Mouse (Mus musculus) liver, embryonic 16.5 days (tissue): ENCODE data around the gene Fer. TPM values are rescaled to one million over a fixed set of nuclear protein-coding genes. Genes with fewer than 3 reads are reported as not detected.

Source experiments
- ATAC-seq: fragments of 200-750 bp; cut with Nextera tagmentation; 2 replicates; pipeline ENCODE4 v1.8.0; 2017; ENCODE audit warnings: low read depth, mild to moderate bottlenecking, moderate number of reproducible peaks, moderate library complexity
- H3K27ac ChIP-seq: fragments of 300-500 bp; sonication (generic); 2 replicates; pipeline ENCODE4 v1.5.1; 2014; ENCODE audit warnings: mild to moderate bottlenecking, low read length
- H3K27me3 ChIP-seq: fragments of 300-500 bp; sonication (generic); 2 replicates; pipeline ENCODE4 v1.6.1; 2014; ENCODE audit warnings: low read depth, low read length, mixed read lengths; ENCODE audit not compliant: control insufficient read depth, insufficient read depth
- H3K36me3 ChIP-seq: fragments of 300-500 bp; sonication (generic); 2 replicates; pipeline ENCODE4 v1.6.1; 2014; ENCODE audit warnings: mild to moderate bottlenecking; ENCODE audit not compliant: control insufficient read depth, insufficient read depth
- H3K4me1 ChIP-seq: fragments of 300-500 bp; sonication (generic); 2 replicates; pipeline ENCODE4 v1.6.1; 2014; ENCODE audit warnings: low read depth, low read length, mixed read lengths; ENCODE audit not compliant: control insufficient read depth
- H3K4me2 ChIP-seq: fragments of 300-500 bp; sonication (generic); 2 replicates; pipeline ENCODE4 v1.6.1; 2014; ENCODE audit warnings: low read depth, low read length, mixed read lengths
- H3K4me3 ChIP-seq: fragments of 300-500 bp; sonication (generic); 2 replicates; pipeline ENCODE4 v1.5.1; 2014; ENCODE audit warnings: low read depth, mild to moderate bottlenecking, low read length
- H3K9ac ChIP-seq: fragments of 300-500 bp; sonication (generic); 2 replicates; pipeline ENCODE4 v1.6.1; 2014; ENCODE audit warnings: low read depth, low read length
- H3K9me3 ChIP-seq: fragments of 300-500 bp; sonication (generic); replicated peaks from 2 replicates; pipeline ENCODE4 v1.6.1; 2016; ENCODE audit warnings: low read length; ENCODE audit not compliant: control insufficient read depth
- WGBS: fragments of 180-500 bp; shearing (Covaris S2); extraction: QIAGEN DNeasy Blood & Tissue Kit; methylation state at CpG from one replicate; pipeline ENCODE4 v1.1.7; 2014; ENCODE audit not compliant: insufficient replicate concordance; 5-methylcytosine and 5-hydroxymethylcytosine counted together
- polyA plus RNA-seq: library from polyadenylated mRNA; unstranded; fragments of >200 nt; fragmentation: Nextera tagmentation; extraction: Ambion mirVana; gene quantifications from 2 replicates; pipeline ENCODE4 v1.2.1, GENCODE M21; 2015

Fer gene
- polyA plus RNA-seq, 1 experiment from 2014 or later = 7.6 TPM

- Histone ChIP-seq H3K4me3 (no peak overlapping the region), H3K4me1 (no peaks in the 10 kb centered on the region), H3K27ac (no peak overlapping the region), H3K9ac (no peak overlapping the region), H3K4me2 (no peak overlapping the region), H3K36me3 (no peaks in the 10 kb centered on the region), H3K9me3 (no peaks in the 10 kb centered on the region), H3K27me3 (no peaks in the 10 kb centered on the region; the same call in 1 of the 2 replicates)
- WGBS = 27% methylated on average over 7 of the region's 7 CpGs
- ATAC-seq = no peak
Measured at GRCm38 (mm10) chr17:63857023-63857544, 5.8 kb upstream of the Fer start.

DNA sequence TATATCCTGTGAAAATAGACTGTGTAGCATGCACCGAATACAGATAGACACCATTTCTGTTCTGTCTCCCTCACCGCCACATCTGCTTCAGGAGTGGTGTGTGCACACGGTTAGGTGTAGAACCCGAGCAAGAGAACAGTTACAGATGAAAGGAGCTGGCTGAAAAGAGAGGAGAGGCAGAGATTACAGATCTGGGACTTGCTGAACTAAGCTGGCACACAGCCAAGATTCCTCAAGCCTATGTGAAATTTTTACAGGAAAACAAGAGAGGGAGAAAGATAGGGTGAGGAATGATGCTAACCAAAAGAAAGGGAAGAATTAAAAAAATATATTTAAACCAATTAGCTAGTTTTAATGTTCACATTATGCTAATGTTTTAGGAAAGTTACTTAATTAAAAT lies 1.9 kb upstream of the Fer start:
- Histone ChIP-seq H3K9ac (no peak overlapping the region), H3K4me3 (no peak overlapping the region), H3K27me3 (peaks cover 10% of the 10 kb centered on the region), H3K9me3 (no peaks in the 10 kb centered on the region), H3K27ac (no peak overlapping the region), H3K36me3 (no peaks in the 10 kb centered on the region), H3K4me1 (peaks cover 13% of the 10 kb centered on the region), H3K4me2 (no peak overlapping the region)
- WGBS = 63% methylated on average over 4 of the region's 4 CpGs
- no peak for ATAC-seq

DNA sequence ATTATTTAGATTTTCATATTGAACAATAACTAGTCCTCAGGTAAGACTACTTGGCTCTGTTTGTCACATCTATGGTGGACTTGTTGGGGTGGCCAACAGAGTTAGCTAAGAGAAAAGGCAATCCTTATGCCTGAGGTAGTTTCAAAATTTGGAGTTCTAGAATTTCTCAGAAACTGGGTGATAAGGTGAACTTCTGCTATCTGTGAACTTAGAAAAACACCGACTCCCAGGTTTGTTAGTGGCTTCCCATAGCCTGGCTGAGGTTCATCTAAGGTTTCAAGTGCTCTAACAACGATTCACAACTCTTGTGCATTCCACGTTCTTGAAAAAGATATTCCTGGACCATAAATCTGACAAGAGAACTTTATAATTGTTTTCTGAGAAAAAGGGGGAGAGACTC lies 463 bp upstream of the Fer start:
- H3K9ac ChIP-seq = no peak overlapping the region
- H3K4me1 ChIP-seq = peaks cover 13% of the 10 kb centered on the region
- no peak for ATAC-seq
- no peak overlapping the region for H3K27ac ChIP-seq
- 30% methylated on average over 3 of the region's 3 CpGs for WGBS
- no peaks in the 10 kb centered on the region for H3K9me3 ChIP-seq
- 0 out of 2 replicates have a peak overlapping the region, but pooled peaks have one; percentile 98 for H3K4me2 ChIP-seq
- no peak overlapping the region for H3K4me3 ChIP-seq
- no peaks in the 10 kb centered on the region for H3K36me3 ChIP-seq
- H3K27me3 ChIP-seq = peaks cover 10% of the 10 kb centered on the region

DNA sequence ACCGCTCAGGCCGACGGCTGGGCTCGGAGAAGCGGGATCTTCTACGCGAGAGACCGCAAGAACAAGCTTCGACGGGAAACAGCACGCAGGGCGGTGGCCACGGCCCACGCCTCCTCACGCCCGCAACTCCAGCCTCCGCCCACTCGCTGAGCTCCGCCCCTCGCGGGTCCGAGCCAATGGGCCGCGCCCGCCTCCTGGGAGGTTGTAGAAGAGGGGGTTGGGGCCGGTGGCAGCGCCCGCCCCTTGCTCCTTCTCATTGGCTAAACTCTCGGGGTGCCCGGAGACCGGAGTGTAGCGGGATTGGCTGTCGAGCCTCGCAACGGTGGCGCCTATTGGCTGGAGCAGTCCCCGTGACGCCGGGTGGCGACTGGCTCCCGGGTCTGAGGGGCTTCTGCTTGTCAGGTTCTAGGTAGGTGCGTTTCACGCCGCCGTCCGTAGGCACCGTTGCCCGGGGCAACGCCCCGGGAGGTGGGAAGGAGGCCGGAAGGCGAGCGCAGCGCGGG lies 836 bp downstream of the Fer start, which contains the start of gene A930002H24Rik:
Gene A930002H24Rik, minus strand, starts transcription at position 145 of the 503 bp plus-strand sequence.
- WGBS = under 1% methylated on average over 55 of the region's 55 CpGs
- H3K4me3 ChIP-seq = peak within 1 kb of the TSS; percentile 91
- no peaks in the 10 kb centered on the region for H3K9me3 ChIP-seq
- peaks cover 10% of the 10 kb centered on the region for H3K27me3 ChIP-seq
- ATAC-seq = peak; percentile 99
- peak within 1 kb of the TSS; percentile 79 for H3K9ac ChIP-seq
- H3K4me1 ChIP-seq = peaks cover 13% of the 10 kb centered on the region
- H3K4me2 ChIP-seq = peak within 1 kb of the TSS; percentile 98
- H3K36me3 ChIP-seq = no peaks in the 10 kb centered on the region
- peak within 1 kb of the TSS; percentile 70 for H3K27ac ChIP-seq

- H3K9ac ChIP-seq = peak overlapping the region; percentile 79
- ATAC-seq = peak; percentile 53
- no peaks in the 10 kb centered on the region for H3K9me3 ChIP-seq
- peaks cover 10% of the 10 kb centered on the region for H3K27me3 ChIP-seq
- H3K27ac ChIP-seq = peak overlapping the region; percentile 48; the same call in 1 of the 2 replicates
- peak overlapping the region; percentile 91 for H3K4me3 ChIP-seq
- WGBS = under 1% methylated on average over 46 of the region's 48 CpGs
- H3K4me2 ChIP-seq = peak overlapping the region; percentile 98
- peaks cover 13% of the 10 kb centered on the region for H3K4me1 ChIP-seq
- no peaks in the 10 kb centered on the region for H3K36me3 ChIP-seq
Measured at GRCm38 (mm10) chr17:63864171-63864571, 1.3 kb downstream of the Fer start.

- Histone ChIP-seq H3K27me3 (no peaks in the 10 kb centered on the region), H3K4me2 (no peak overlapping the region), H3K9me3 (no peaks in the 10 kb centered on the region), H3K9ac (no peak overlapping the region), H3K4me1 (no peaks in the 10 kb centered on the region), H3K27ac (no peak overlapping the region), H3K36me3 (no peaks in the 10 kb centered on the region), H3K4me3 (no peak overlapping the region)
- WGBS = 82% methylated on average over 7 of the region's 7 CpGs
- ATAC-seq = no peak
Measured at GRCm38 (mm10) chr17:63871773-63872172, 8.9 kb downstream of the Fer start.

- Histone ChIP-seq H3K9me3 (no peaks in the 10 kb centered on the region), H3K4me2 (no peak overlapping the region), H3K27ac (no peak overlapping the region), H3K4me1 (no peaks in the 10 kb centered on the region), H3K27me3 (no peaks in the 10 kb centered on the region), H3K36me3 (no peaks in the 10 kb centered on the region), H3K9ac (no peak overlapping the region), H3K4me3 (no peak overlapping the region)
- 76% methylated on average over 4 of the region's 4 CpGs for WGBS
- ATAC-seq = no peak
Measured at GRCm38 (mm10) chr17:63878889-63879288, 16.0 kb downstream of the Fer start.

DNA sequence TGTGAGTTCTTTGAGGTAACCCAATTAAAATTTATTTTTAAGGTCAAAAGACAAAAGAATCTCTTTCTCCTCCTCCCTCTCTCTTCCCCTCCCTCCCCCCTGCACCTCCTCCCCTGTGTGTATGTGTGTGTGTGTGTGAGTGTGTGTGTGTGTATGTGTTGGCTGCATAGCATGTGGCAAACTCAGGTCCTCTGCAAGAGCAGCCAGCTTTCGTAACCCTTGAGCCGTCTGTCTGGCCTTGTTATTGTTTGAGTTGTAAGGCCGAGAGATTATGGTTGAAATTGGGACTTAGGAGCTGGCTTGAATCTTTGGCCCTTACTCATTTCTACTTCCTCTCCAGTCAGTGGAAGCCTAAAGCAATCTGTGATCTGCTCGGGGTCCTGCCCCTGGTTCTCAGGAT lies 17.1 kb downstream of the Fer start:
- Histone ChIP-seq H3K9ac (no peak overlapping the region), H3K4me2 (no peak overlapping the region), H3K9me3 (no peaks in the 10 kb centered on the region), H3K4me3 (no peak overlapping the region), H3K27me3 (no peaks in the 10 kb centered on the region), H3K4me1 (no peaks in the 10 kb centered on the region), H3K36me3 (no peaks in the 10 kb centered on the region), H3K27ac (no peak overlapping the region)
- WGBS = 66% methylated on average over 4 of the region's 4 CpGs
- no peak for ATAC-seq

DNA sequence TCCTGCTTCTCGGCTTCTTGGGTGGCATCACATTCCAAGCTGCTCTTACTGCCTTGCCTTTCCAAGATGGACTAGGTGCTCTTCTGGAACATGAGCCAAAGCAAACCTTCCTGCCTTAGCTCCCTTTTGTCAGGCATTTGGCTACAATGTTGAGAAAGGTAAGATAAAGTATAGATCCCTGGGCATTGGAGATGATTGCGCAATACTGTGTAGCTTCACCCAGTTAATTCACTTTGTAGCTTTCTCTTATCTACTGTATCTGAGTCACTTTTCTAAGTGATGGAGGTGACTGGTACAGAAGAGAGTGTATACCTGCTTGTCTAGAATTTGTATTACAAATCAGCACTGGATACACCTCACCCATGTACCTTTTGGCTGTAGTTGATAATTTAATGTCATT lies 24.1 kb downstream of the Fer start:
- ATAC-seq = no peak
- no peak overlapping the region for H3K4me3 ChIP-seq
- no peak overlapping the region for H3K4me2 ChIP-seq
- WGBS = 85% methylated on average over 2 of the region's 2 CpGs
- no peak overlapping the region for H3K9ac ChIP-seq
- no peaks in the 10 kb centered on the region for H3K9me3 ChIP-seq
- no peaks in the 10 kb centered on the region for H3K4me1 ChIP-seq
- H3K27me3 ChIP-seq = no peaks in the 10 kb centered on the region
- H3K27ac ChIP-seq = no peak overlapping the region
- no peaks in the 10 kb centered on the region for H3K36me3 ChIP-seq
